Comparison of ENCODE assay signal across 8 mouse cellular contexts in genomic region chr15:89140048-89140658, GRCm38 (mm10). TPM values are rescaled to one million over a fixed set of nuclear protein-coding genes. Genes with fewer than 3 reads are reported as not detected.
DNase-seq lines count a peak whose midpoint lies in the region; ATAC-seq lines count a peak whose summit lies in the region.

No protein-coding gene starts in this region.

- peak; percentile 34 for DNase-seq in CD4-positive helper T cell, adult 2 months (ENCODE audit: low read depth, low spot score)
- peak; percentile 43 for DNase-seq in ZHBTc4 (ENCODE audit: low read depth, low spot score)
- peak; percentile 47 for DNase-seq in forebrain, embryonic 10.5 days (ENCODE audit: extremely low spot score, low spot score)
- peak; percentile 69 for DNase-seq in heart, postnatal 10 days
- DNase-seq in kidney, postnatal 4 days, result peak; percentile 47 to 62
- DNase-seq in lung, postnatal 36 days, result peak; percentile 83
- DNase-seq in thymus, postnatal 14 days, result no peak

- H3K9me3 ChIP-seq in forebrain, embryonic 10.5 days, result no peaks in the 10 kb centered on the region
- H3K9me3 ChIP-seq in stomach, embryonic 14.5 days (ENCODE audit: control insufficient read depth, low read depth, low read length), result no peaks in the 10 kb centered on the region

- H3K4me1 ChIP-seq in forebrain, embryonic 10.5 days, result peaks cover 53% of the 10 kb centered on the region
- peaks cover 5% of the 10 kb centered on the region; the same call in 1 of the 2 replicates for H3K4me1 ChIP-seq in stomach, embryonic 14.5 days (ENCODE audit: control insufficient read depth, insufficient read depth, low read length)

- no peak for ATAC-seq in stomach, embryonic 14.5 days (ENCODE audit: insufficient number of reproducible peaks, insufficient read depth, low FRiP score, low read depth)

- peak overlapping the region; percentile 36; the same call in 1 of the 2 replicates for H3K9ac ChIP-seq in stomach, embryonic 14.5 days (replicated peaks; ENCODE audit: low read depth, low read length)

- peaks cover 52% of the 10 kb centered on the region for H3K36me3 ChIP-seq in forebrain, embryonic 10.5 days (replicated peaks)
- no peaks in the 10 kb centered on the region for H3K36me3 ChIP-seq in stomach, embryonic 14.5 days (ENCODE audit: control insufficient read depth, insufficient read depth, low read length)

- peaks cover 48% of the 10 kb centered on the region for H3K27me3 ChIP-seq in forebrain, embryonic 10.5 days (ENCODE audit: poor library complexity, severe bottlenecking)
- H3K27me3 ChIP-seq in stomach, embryonic 14.5 days (ENCODE audit: control insufficient read depth, insufficient read depth, low read length), result peaks cover 8% of the 10 kb centered on the region; the same call in 1 of the 2 replicates

- H3K4me2 ChIP-seq in stomach, embryonic 14.5 days (replicated peaks; ENCODE audit: low read depth, low read length), result peak overlapping the region; percentile 87

- intact Hi-C loops in heart, postnatal 10 days (cut with DNase I), result no loop called here

- peak overlapping the region; percentile 93 for H3K27ac ChIP-seq in forebrain, embryonic 10.5 days
- no peak overlapping the region for H3K27ac ChIP-seq in stomach, embryonic 14.5 days (ENCODE audit: low read length)

- under 1% methylated on average over 53 of the region's 53 CpGs for WGBS in forebrain, embryonic 10.5 days
- under 1% methylated on average over 52 of the region's 53 CpGs for WGBS in stomach, embryonic 14.5 days

- H3K4me3 ChIP-seq in forebrain, embryonic 10.5 days, result peak overlapping the region; percentile 82
- peak overlapping the region; percentile 45 for H3K4me3 ChIP-seq in stomach, embryonic 14.5 days (ENCODE audit: low read depth, low read length)

RNA-seq across cellular contexts. Expression of gene Mapk12, which starts 0.3 kb away (rescaled TPM):
- 34.9 and 38.4 TPM in 2 replicates for polyA plus RNA-seq in forebrain, embryonic 10.5 days (2016; fragmentation: Nextera tagmentation; extraction: Ambion mirVana)
- 10 to 100 TPM; 23.8 to 24.8 TPM for total RNA-seq in heart, postnatal 10 days (2021)
- 4.4 and 5.2 TPM in 2 replicates for polyA plus RNA-seq in stomach, embryonic 14.5 days (2014; fragmentation: Nextera tagmentation; extraction: Ambion mirVana)

RNA-seq across cellular contexts. Expression of gene Mapk11, which starts 9.3 kb away (rescaled TPM):
- 35.7 and 36.3 TPM in 2 replicates for polyA plus RNA-seq in forebrain, embryonic 10.5 days (2016; fragmentation: Nextera tagmentation; extraction: Ambion mirVana)
- 1 to 10 TPM; 4.1 to 4.8 TPM for total RNA-seq in heart, postnatal 10 days (2021)
- polyA plus RNA-seq in stomach, embryonic 14.5 days (2014; fragmentation: Nextera tagmentation; extraction: Ambion mirVana), result 6.5 and 7.9 TPM in 2 replicates

RNA-seq across cellular contexts. Expression of gene Hdac10, which starts 11.7 kb away (rescaled TPM):
- polyA plus RNA-seq in forebrain, embryonic 10.5 days (2016; fragmentation: Nextera tagmentation; extraction: Ambion mirVana), result 15.0 and 16.5 TPM in 2 replicates
- 1 to 10 TPM; 8.3 to 9.1 TPM for total RNA-seq in heart, postnatal 10 days (2021)
- polyA plus RNA-seq in stomach, embryonic 14.5 days (2014; fragmentation: Nextera tagmentation; extraction: Ambion mirVana), result 15.0 and 19.6 TPM in 2 replicates

RNA-seq across cellular contexts. Expression of gene Tubgcp6, which starts 17.2 kb away (rescaled TPM):
- polyA plus RNA-seq in forebrain, embryonic 10.5 days (2016; fragmentation: Nextera tagmentation; extraction: Ambion mirVana), result 25.7 and 26.5 TPM in 2 replicates
- 10 to 100 TPM; 13.7 to 13.9 TPM for total RNA-seq in heart, postnatal 10 days (2021)
- polyA plus RNA-seq in stomach, embryonic 14.5 days (2014; fragmentation: Nextera tagmentation; extraction: Ambion mirVana), result 17.2 and 20.7 TPM in 2 replicates

RNA-seq across cellular contexts. Expression of gene Plxnb2, which starts 40.4 kb away (rescaled TPM):
- 144 and 155 TPM in 2 replicates for polyA plus RNA-seq in forebrain, embryonic 10.5 days (2016; fragmentation: Nextera tagmentation; extraction: Ambion mirVana)
- total RNA-seq in heart, postnatal 10 days (2021), result 100 to 1,000 TPM; 115 to 145 TPM
- polyA plus RNA-seq in stomach, embryonic 14.5 days (2014; fragmentation: Nextera tagmentation; extraction: Ambion mirVana), result 146 and 147 TPM in 2 replicates
